Mouse (Mus musculus) hindbrain, embryonic 14.5 days (tissue): Measurements from ENCODE around the gene Proser1. TPM values are rescaled to one million over a fixed set of nuclear protein-coding genes. Genes with fewer than 3 reads are reported as not detected.

Experiments
- ATAC-seq: fragments of 200-750 bp; cut with Nextera tagmentation; 2 replicates; pipeline ENCODE4 v1.8.0; 2017; ENCODE audit warnings: moderate number of reproducible peaks, mild to moderate bottlenecking, moderate TSS enrichment, moderate library complexity; ENCODE audit not compliant: low FRiP score
- DNase-seq: peaks from one replicate; pipeline ENCODE4 v3.0.0-alpha.2; 2015; ENCODE audit warnings: low spot score
- H3K27ac ChIP-seq: fragments of 300-500 bp; sonication (generic); 2 replicates; pipeline ENCODE4 v1.5.1; 2014; ENCODE audit warnings: mild to moderate bottlenecking, moderate library complexity
- H3K27me3 ChIP-seq: fragments of 300-500 bp; sonication (generic); 2 replicates; pipeline ENCODE4 v1.6.1; 2014; ENCODE audit warnings: mild to moderate bottlenecking, low read length, mixed read lengths; ENCODE audit not compliant: control insufficient read depth, insufficient read depth
- H3K36me3 ChIP-seq: fragments of 300-500 bp; sonication (generic); replicated peaks from 2 replicates; pipeline ENCODE4 v1.6.1; 2014; ENCODE audit not compliant: control insufficient read depth, insufficient read depth
- H3K4me1 ChIP-seq: fragments of 300-500 bp; sonication (generic); replicated peaks from 2 replicates; pipeline ENCODE4 v1.6.1; 2014; ENCODE audit warnings: antibody characterized with exemption, low read length, mixed read lengths; ENCODE audit not compliant: control insufficient read depth, insufficient read depth
- H3K4me2 ChIP-seq: fragments of 300-500 bp; sonication (generic); replicated peaks from 2 replicates; pipeline ENCODE4 v1.6.1; 2014; ENCODE audit warnings: mild to moderate bottlenecking, moderate library complexity
- H3K4me3 ChIP-seq: fragments of 300-500 bp; sonication (generic); replicated peaks from 2 replicates; pipeline ENCODE4 v1.5.1; 2014; ENCODE audit warnings: mild to moderate bottlenecking, low read length
- H3K9ac ChIP-seq: fragments of 300-500 bp; sonication (generic); 2 replicates; pipeline ENCODE4 v1.6.1; 2014
- H3K9me3 ChIP-seq: fragments of 300-500 bp; sonication (generic); 2 replicates; pipeline ENCODE4 v1.6.1; 2016; ENCODE audit warnings: low read length; ENCODE audit not compliant: control insufficient read depth
- WGBS: fragments of 180-500 bp; shearing (Covaris S2); extraction: QIAGEN DNeasy Blood & Tissue Kit; methylation state at CpG from one replicate; pipeline ENCODE4 v1.1.7; 2014; 5-methylcytosine and 5-hydroxymethylcytosine counted together
- polyA plus RNA-seq: library from polyadenylated mRNA; unstranded; fragments of >200 nt; fragmentation: Nextera tagmentation; extraction: Ambion mirVana; gene quantifications from 2 replicates; pipeline ENCODE4 v1.2.1, GENCODE M21; 2014

Gene Proser1
- polyA plus RNA-seq = 15.0 and 15.9 TPM in 2 replicates

DNA sequence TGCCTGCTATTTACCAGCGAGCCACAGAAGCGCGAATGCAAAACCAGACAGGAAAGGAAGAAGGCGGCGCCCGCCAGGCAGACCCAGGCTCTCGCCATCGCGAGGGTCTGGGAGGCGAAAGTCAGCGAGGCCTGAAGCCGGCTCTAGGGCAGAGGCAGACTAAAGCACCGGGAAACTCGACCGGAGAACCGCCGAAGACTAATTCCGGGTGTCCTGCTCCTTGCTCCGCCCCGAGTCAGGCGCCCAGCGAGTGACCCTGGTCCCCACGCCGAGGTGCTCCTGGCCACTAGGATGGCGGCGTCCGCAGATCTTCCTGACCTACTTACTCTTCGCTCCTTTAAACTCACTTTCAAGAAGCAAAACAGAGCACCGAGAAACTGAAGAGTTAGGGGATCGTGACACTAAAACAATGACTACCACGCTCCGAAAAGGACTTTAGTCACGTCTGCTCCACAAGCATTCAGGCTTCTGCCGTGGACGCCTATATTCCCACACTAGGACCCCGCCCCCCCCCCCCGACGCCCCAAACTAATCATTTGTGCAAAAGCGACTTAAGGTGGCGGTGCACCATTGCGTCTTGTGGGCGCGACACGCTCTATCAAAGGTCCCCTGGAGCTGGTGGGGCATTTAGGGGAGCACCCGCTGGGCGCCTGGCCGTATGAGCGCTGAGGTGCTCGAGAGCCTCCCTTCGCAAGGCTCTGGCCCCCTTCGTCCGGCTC, at the start of gene Proser1, which contains the start of gene Nhlrc3:
Gene Proser1 (plus strand): TSS at position 621 of the 719 bp plus-strand sequence.
Gene Nhlrc3 (minus strand): TSS at position 287 of the 719 bp plus-strand sequence.
- Histone ChIP-seq H3K27ac (peak within 1 kb of the TSS; percentile 87), H3K9ac (peak within 1 kb of the TSS; percentile 83), H3K9me3 (no peaks in the 10 kb centered on the region), H3K4me1 (peaks cover 39% of the 10 kb centered on the region), H3K4me2 (peak within 1 kb of the TSS; percentile 97), H3K4me3 (peak within 1 kb of the TSS; percentile 92), H3K36me3 (peaks cover 24% of the 10 kb centered on the region), H3K27me3 (no peaks in the 10 kb centered on the region)
- DNase-seq = peak; percentile 95
- 0% methylated on average over 52 of the region's 52 CpGs for WGBS
- ATAC-seq = peak; percentile 99

DNA sequence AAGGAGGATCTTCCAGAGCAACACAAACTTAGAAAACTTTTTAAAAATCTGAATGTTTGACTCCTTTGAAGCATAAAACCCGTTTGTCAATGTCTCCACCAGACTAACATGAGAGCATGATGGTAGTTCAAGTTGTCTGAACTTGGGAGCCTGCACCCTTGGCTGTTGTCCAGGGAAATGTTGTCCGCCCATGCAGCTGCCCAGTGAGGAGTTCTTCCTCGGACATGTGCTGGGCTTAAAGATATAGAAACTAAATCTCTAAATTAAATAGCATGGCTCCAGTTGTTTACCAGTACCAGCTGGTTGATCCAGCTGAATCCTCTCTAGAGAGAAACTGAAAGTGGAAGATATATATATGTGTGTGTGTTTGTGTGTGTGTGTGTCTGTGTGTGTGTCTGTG, 49.5 kb upstream of the Proser1 start:
- ATAC-seq = no peak
- H3K27me3 ChIP-seq = no peaks in the 10 kb centered on the region
- H3K4me2 ChIP-seq = no peak overlapping the region
- no peaks in the 10 kb centered on the region for H3K9me3 ChIP-seq
- no peak overlapping the region for H3K27ac ChIP-seq
- DNase-seq = no peak
- peaks cover 14% of the 10 kb centered on the region for H3K4me1 ChIP-seq
- H3K9ac ChIP-seq = no peak overlapping the region
- no peak overlapping the region for H3K4me3 ChIP-seq
- 68% methylated on average over 3 of the region's 3 CpGs for WGBS
- no peaks in the 10 kb centered on the region for H3K36me3 ChIP-seq

DNA sequence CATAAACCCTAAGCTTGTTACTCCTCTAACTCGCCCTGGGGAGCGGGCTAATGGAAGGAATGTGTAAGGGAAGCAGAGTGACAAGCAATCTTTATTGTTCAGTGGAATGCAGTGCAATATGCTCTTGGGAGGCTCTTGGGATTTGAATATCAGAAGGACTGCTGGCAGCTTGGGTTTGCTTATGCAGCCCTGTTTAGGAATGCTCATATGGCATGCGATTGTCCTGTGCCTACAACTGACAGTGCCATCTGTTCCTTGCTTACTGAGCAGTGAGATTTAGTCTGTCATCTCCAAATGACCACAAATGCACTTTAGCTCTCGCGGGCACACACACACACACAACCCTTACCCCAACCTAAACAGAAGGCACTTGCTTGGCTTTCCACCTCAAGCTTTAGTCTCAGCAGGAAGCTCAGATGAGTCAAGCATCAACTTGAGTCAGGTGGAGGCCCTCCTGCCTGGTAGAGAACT, 47.4 kb upstream of the Proser1 start:
- peak; percentile 49 for DNase-seq
- no peak overlapping the region for H3K9ac ChIP-seq
- no peaks in the 10 kb centered on the region for H3K27me3 ChIP-seq
- peaks cover 14% of the 10 kb centered on the region for H3K4me1 ChIP-seq
- no peak overlapping the region for H3K4me3 ChIP-seq
- 38% methylated on average over 5 of the region's 5 CpGs for WGBS
- H3K27ac ChIP-seq = no peak overlapping the region
- ATAC-seq = peak; percentile 62; the same call in 1 of the 2 replicates
- H3K4me2 ChIP-seq = no peak overlapping the region
- H3K9me3 ChIP-seq = no peaks in the 10 kb centered on the region
- H3K36me3 ChIP-seq = no peaks in the 10 kb centered on the region

DNA sequence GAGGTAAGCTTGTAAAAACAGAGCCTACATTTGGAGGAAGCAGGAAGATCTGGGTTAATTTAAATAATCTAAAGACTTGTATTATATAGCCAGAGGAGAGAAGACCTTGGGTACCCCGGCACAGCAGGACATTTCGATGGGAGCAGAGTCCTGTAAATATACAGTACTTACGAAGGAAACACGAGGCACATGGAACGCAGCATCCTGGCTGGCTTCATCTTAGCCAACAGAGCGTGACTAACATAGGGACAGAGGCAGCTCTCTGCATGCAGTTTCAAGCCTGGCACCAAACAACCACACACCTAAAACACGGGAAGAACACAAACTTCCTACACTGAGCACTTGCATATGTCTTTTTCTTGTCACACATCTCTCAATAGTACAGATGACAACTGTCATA, 45.8 kb upstream of the Proser1 start:
- Histone ChIP-seq H3K9me3 (no peaks in the 10 kb centered on the region), H3K36me3 (no peaks in the 10 kb centered on the region), H3K4me3 (no peak overlapping the region), H3K4me2 (no peak overlapping the region), H3K27ac (no peak overlapping the region), H3K27me3 (no peaks in the 10 kb centered on the region), H3K9ac (no peak overlapping the region), H3K4me1 (peaks cover 14% of the 10 kb centered on the region)
- ATAC-seq (no peak), DNase-seq (no peak)
- WGBS = 52% methylated on average over 7 of the region's 7 CpGs

DNA sequence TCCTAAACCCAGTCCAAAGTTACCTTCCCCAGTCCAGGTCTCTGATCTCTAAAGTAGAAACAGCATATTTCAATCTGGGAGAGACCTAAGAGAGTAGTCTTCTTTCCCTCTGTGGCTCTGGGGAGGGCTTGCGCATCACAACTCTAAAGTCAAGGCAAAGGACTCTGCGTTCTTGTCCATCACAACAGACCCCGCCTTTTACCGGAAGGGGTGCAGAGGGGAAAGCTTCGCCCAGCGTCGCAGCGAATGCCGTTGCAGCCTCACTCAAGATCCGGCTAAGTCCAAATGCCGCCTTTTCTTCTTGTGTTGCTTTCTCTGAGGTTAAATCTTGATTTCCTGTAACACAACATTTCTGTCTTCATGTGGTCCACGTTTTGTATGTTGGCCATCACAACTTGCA, 41.8 kb upstream of the Proser1 start:
- H3K27ac ChIP-seq = no peak overlapping the region
- 90% methylated on average over 12 of the region's 12 CpGs for WGBS
- no peak overlapping the region for H3K9ac ChIP-seq
- no peak overlapping the region for H3K4me2 ChIP-seq
- H3K36me3 ChIP-seq = no peaks in the 10 kb centered on the region
- no peak for ATAC-seq
- no peak for DNase-seq
- 0 out of 2 replicates have a peak, but pooled peaks cover 5% of the 10 kb centered on the region for H3K4me1 ChIP-seq
- no peak overlapping the region for H3K4me3 ChIP-seq
- no peaks in the 10 kb centered on the region for H3K27me3 ChIP-seq
- no peaks in the 10 kb centered on the region for H3K9me3 ChIP-seq

DNA sequence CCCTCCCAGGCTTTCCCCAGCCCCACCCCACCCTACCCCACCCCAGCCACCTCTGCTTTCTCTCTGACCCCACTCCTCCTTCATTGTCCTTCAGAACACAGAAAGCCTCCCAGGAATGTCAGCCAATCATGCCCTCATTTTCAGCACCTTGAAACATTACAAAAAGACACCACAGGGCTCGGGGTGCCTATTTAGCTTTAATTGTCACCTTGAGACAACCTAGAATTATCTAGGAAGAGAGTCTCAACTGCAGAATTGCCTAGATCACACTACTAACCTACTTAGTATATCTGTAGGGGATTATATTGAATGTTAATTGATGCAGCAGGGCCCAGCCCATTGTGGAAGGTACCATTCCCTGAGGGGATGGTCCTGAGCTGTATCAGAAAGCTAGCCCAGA, 40.8 kb upstream of the Proser1 start:
- H3K27ac ChIP-seq = no peak overlapping the region
- H3K27me3 ChIP-seq = no peaks in the 10 kb centered on the region
- no peak overlapping the region for H3K4me3 ChIP-seq
- DNase-seq (no peak), ATAC-seq (no peak)
- H3K9ac ChIP-seq = no peak overlapping the region
- H3K9me3 ChIP-seq = no peaks in the 10 kb centered on the region
- H3K36me3 ChIP-seq = no peaks in the 10 kb centered on the region
- no peak overlapping the region for H3K4me2 ChIP-seq
- 60% methylated on average over 1 of the region's 1 CpGs for WGBS
- 0 out of 2 replicates have a peak, but pooled peaks cover under 1% of the 10 kb centered on the region for H3K4me1 ChIP-seq

DNA sequence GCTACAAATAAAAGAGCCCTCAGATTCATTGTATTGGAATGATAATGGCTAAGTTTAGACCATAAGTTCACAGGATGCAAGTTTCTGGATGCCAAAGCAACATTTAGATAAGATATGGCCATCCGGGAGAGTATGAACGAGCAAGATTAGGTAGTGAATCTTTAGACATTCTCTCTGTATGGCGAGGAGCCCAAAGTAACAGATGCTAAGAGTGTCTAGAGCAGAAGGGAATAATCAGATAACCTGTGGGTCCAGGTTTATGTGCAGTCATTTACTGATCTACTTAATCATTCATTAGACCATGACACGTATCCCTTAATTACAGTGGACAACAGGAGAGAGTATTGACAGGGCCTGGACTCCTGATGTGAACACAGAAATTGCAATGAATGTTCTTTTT, 39.9 kb upstream of the Proser1 start:
- no peak for DNase-seq
- WGBS = 87% methylated on average over 4 of the region's 4 CpGs

DNA sequence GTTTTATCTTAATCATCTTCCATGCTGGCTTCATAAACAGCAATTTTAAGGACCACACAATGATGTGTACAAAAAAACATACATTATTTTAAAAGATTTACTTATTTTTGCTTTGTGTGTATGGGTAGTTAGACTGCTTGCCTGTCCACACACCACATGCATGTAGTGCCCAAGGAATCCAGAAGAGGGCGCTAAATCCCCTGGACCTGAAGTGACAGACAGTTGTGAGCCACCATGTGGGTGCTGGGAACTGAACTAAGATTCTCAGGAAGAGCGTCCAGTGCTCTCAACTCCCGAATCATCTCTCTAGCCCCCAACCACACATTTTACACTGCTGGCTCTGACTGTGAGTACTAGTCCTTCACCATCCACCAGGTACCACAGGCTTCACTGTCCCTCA, 28.9 kb upstream of the Proser1 start:
- Histone ChIP-seq H3K4me3 (no peak overlapping the region), H3K27me3 (no peaks in the 10 kb centered on the region), H3K9me3 (no peaks in the 10 kb centered on the region), H3K4me2 (no peak overlapping the region), H3K36me3 (no peaks in the 10 kb centered on the region), H3K4me1 (no peaks in the 10 kb centered on the region), H3K9ac (no peak overlapping the region), H3K27ac (no peak overlapping the region)
- DNase-seq = no peak
- 82% methylated on average over 3 of the region's 3 CpGs for WGBS
- ATAC-seq = no peak

More for the DNA sequence above, 39.9 kb upstream of the Proser1 start:
- no peaks in the 10 kb centered on the region for H3K27me3 ChIP-seq
- H3K27ac ChIP-seq = no peak overlapping the region
- ATAC-seq = no peak
- H3K9ac ChIP-seq = no peak overlapping the region
- no peaks in the 10 kb centered on the region for H3K4me1 ChIP-seq
- H3K9me3 ChIP-seq = no peaks in the 10 kb centered on the region
- no peak overlapping the region for H3K4me2 ChIP-seq
- no peaks in the 10 kb centered on the region for H3K36me3 ChIP-seq
- no peak overlapping the region for H3K4me3 ChIP-seq

DNA sequence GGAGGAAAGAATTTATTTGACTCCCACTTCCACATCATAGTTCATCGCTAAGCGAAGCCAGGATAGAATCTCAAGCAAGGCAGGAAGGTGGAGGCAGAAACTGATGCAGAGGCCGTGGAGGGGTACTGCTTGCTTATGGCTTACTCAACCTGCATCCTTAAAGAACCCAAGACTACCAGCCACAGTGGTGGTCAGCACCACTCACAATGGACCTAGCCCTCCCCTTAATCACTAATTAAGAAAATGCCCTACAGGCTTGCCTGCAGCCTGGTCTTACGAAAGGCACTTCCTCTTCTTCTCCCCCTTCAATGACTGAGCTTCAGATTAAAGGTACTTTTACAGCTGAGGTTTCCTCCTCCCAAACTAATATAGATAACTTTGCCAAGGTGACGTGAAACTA, 26.9 kb upstream of the Proser1 start:
- ATAC-seq (no peak), DNase-seq (no peak)
- 85% methylated on average over 5 of the region's 5 CpGs for WGBS

More for the DNA sequence above, 26.9 kb upstream of the Proser1 start:
- Histone ChIP-seq H3K4me1 (no peaks in the 10 kb centered on the region), H3K4me3 (no peak overlapping the region), H3K9me3 (no peaks in the 10 kb centered on the region), H3K27ac (no peak overlapping the region), H3K9ac (no peak overlapping the region), H3K27me3 (no peaks in the 10 kb centered on the region), H3K4me2 (no peak overlapping the region), H3K36me3 (no peaks in the 10 kb centered on the region)
